Mouse (Mus musculus): Measurements from ENCODE around the gene Limch1.
A peak's percentile ranks its signal among the peaks of the same experiment; 100 is the strongest.

Gene Limch1

DNA sequence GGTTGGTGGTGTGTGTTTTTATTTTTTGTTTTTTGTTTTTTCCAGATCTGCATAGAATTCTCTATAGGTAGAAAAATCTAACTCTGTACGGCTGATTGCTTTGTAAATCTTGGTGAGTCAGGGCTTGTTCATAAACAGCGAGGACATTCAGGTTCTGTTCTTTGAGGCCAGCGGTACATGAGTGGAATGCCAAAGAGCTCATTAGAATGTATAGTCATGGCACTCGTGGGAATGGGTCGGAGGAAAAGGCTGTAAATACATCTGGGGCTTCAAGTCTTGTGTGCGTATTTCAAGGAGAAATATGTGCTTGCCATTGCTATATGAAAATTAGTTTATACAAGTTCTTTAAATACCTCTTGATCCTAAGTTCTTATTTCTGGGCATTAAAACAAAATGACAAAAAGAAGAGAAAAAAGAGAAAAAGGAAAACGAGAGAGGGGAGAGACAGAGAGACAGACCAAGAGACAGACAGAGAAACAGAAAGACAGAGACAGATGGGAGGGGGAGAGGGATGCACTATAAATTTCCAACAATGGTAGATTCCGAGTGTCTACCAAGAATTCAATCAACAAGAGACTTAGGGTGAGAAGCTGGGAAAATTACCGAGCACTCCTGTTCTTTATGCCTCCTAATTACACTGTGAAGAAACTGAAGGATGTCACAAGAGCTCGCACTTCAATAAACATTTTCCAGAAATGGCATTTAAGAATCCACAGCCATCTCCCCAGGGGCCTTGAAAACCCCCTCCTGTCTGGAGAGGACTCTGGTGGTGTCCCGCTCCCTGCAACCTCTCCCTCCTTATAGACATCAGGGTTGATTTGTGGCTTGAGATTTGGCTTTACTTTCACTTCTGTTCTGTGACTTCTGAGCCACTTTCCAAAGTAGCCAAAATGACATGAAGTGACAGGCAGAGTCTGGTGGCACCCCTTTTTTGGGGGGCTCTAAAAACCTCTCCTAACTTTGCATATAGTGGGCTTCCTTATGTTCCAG, 173.0 kb downstream of the Limch1 start:
- DNase-seq (ENCODE audit: low read depth, low spot score): peak; percentile 16

GRCm38 (mm10) chr5:66922582-66922981, 177.0 kb downstream of the Limch1 start:
- DNase-seq (ENCODE audit: low read depth, low spot score): no peak

- no peak for DNase-seq (ENCODE audit: low read depth, low spot score)
Measured at GRCm38 (mm10) chr5:66929291-66929690, 183.7 kb downstream of the Limch1 start.

- DNase-seq (ENCODE audit: low read depth, low spot score): no peak
Measured at GRCm38 (mm10) chr5:66933134-66933804, 187.6 kb downstream of the Limch1 start.

- DNase-seq (ENCODE audit: low read depth, low spot score): no peak
Measured at GRCm38 (mm10) chr5:66934585-66934984, 189.0 kb downstream of the Limch1 start.

DNA sequence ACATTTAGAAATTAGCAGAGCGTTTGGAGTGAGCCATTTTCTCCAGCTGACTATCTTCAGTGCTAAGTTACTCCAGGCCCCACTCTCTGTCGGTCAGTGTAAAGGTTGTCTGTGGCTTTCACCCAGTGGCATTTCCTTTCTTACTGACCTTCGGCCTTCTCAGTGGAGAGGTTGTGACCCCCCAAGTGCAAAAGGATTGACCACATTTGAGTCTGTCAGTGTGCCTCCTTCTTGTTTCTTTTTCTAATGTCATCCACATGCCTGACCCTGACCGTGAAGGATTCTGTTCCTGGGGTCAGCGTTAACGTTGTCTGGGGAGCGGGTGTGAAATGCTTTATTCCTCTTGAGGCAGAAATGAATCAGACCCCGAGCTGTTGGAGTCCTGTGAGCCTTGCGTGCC, 191.7 kb downstream of the Limch1 start:
- DNase-seq (ENCODE audit: low read depth, low spot score): no peak

DNA sequence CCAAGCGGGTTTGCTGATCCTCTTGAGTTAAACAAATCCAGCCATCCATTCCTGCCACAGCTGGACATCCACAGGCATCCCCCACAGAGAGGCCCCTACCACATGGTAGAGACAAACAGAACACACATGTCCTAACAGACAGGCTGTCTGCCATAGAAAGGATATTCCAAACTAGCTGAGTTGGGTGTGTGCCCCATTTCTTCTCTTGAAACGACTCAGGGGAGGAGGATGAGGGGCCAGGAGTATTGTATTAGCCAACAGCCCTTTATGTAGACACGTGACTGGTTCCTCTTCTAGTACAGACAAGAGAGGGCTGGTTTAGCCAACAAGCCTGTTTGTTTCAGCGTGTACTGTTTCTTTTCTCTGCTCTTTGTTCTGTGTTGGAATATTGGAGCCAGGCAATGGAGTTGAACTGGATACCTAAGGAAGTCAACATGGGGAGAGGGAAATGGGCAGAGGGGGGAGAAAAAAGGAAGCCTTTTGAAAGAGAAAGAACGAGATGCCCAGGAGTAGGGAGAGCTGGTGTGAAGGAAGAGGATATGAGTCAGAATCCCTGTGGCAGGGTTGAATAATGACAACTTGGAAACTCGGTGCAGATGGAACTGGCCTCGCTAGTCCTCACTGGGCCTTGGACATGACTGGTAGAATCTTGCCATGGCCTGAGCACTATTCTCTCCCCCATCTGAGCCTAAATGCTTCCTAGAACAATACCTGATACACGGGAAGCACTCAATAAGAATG, 196.3 kb downstream of the Limch1 start:
- DNase-seq (ENCODE audit: low read depth, low spot score): no peak

- no peak for DNase-seq (ENCODE audit: low read depth, low spot score)
Measured at GRCm38 (mm10) chr5:66942922-66943321, 197.3 kb downstream of the Limch1 start.

DNA sequence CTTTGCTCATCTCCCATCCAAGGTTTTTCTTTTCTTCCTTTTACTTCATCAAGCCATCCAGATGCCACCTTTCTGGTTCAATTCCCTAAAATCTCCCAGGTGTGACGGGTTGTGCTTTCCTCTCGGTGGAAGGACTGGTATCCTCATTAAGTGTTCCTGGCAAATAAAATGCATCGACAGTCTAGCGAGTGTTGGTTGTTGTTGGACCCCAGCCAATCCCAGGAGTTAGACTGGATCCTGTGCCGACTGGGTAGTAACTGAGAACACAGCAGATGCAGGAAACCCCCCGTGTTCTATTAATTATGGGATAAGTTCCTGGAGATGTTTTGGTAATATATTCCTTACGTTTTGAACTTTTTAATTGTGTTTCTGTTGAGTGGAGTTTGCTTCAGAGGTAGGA, 197.9 kb downstream of the Limch1 start:
- no peak for DNase-seq (ENCODE audit: low read depth, low spot score)

GRCm38 (mm10) chr5:66947958-66948357, 202.3 kb downstream of the Limch1 start:
- no peak for DNase-seq (ENCODE audit: low read depth, low spot score)

GRCm38 (mm10) chr5:66949098-66949692, 203.6 kb downstream of the Limch1 start:
- no peak for DNase-seq (ENCODE audit: low read depth, low spot score)

- no peak for DNase-seq (ENCODE audit: low read depth, low spot score)
Measured at GRCm38 (mm10) chr5:66953375-66953774, 207.7 kb downstream of the Limch1 start.

- DNase-seq (ENCODE audit: low read depth, low spot score): no peak
Measured at GRCm38 (mm10) chr5:66953971-66954644, 208.5 kb downstream of the Limch1 start.

GRCm38 (mm10) chr5:66955245-66955644, 209.6 kb downstream of the Limch1 start:
- no peak for DNase-seq (ENCODE audit: low read depth, low spot score)

DNA sequence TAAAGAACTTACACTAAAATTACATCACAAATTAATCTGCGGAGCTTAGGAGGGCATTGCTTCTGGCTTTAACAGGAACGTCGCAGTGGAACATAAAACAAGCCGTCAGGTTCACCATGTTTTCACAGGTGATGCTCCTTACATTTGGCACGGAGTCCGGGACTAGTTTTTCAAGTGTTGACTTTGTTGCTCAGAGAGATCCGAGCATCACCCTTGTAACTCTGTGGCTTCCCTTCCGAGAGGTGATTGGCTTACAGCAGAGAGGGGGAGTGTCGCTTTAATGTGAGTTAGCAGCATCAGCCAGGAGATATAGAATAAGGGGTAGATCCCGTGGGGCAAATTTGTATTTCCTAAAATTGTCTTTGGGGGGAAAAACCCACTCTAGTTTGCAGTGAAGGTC, 212.0 kb downstream of the Limch1 start:
- no peak for DNase-seq (ENCODE audit: low read depth, low spot score)

DNA sequence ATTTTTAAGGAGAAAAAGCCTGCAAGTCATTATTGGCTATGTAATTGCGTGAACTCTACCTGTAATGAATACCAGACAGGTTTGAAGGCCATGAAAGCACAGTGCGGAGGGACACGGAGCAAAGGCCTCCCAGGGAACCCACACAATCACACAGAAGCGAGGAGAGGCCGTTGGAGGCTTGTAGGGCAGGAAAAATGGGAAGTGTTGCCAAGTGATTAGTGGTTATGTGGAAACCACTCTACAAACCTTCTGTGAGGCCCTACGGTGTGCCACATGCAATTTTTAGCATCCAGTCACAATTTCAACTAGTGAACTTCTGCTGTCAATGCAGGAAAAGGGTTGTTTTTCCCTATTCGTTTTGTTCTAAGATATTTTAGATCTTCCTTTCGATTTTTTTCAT, 212.5 kb downstream of the Limch1 start:
- DNase-seq (ENCODE audit: low read depth, low spot score): no peak

DNA sequence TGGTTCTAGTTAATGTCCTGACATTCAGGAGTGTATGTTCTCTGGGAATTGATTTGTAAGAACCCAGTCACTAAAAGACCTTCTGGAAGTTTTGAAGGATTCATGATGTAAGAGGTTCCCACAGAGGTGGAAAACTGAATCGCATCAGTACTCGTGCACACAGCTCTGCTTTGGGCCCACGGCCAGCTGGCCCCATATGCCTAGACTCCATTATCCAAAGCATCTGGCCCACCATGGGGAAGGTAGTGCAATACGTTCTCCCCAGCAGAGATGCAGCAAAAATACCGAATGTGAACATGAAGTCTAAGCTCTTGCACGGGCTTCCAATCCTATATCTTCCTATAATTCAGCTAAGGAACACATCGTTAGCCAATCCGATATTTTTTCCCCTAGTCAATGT, 214.3 kb downstream of the Limch1 start:
- no peak for DNase-seq (ENCODE audit: low read depth, low spot score)

GRCm38 (mm10) chr5:66965442-66965841, 219.8 kb downstream of the Limch1 start:
- DNase-seq (ENCODE audit: low read depth, low spot score): no peak

GRCm38 (mm10) chr5:66967147-66967546, 221.5 kb downstream of the Limch1 start:
- DNase-seq (ENCODE audit: low read depth, low spot score): no peak

DNA sequence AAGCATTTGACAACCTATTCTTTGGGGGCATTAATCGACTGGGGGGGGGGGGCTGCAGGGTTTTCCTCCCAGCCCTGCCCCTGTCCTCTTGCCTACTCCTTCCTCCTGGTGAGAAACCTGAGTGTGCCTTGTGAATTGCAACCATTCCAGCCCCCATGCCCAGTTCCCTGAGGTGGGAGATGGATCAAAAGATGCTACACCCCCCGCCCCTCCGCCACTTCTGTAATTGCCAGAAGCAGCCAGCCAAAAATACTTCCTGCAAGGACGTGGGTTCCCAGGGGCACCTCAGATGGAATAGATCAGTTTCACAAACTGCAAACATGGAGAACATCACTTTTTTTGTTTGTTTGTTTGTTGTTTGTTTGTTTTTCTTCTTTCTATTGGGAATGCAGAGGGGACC, 222.0 kb downstream of the Limch1 start:
- no peak for DNase-seq (ENCODE audit: low read depth, low spot score)

All from A20 (cell line).